Mouse (Mus musculus) MEL (cell line): ENCODE data around the gene Amt. TPM values are rescaled to one million over a fixed set of nuclear protein-coding genes. Genes with fewer than 3 reads are reported as not detected.

Experiments
- DNase-seq: peaks from one replicate; pipeline ENCODE4 v3.0.0; 2011; ENCODE audit warnings: low read depth, low spot score
- H3K27ac ChIP-seq: 2 replicates; pipeline ENCODE4 v1.5.1; 2012; ENCODE audit warnings: low read depth, mild to moderate bottlenecking, control low read depth, low read length, moderate library complexity; ENCODE audit not compliant: control insufficient read depth
- H3K27me3 ChIP-seq, 2 experiments: fragments of 150-350 bp in 1 of 2; sonication (generic) in 1 of 2; 2 replicates each; pipeline ENCODE4 v1.6.1; 2012; ENCODE audit warnings: low read length in 2 of 2, mild to moderate bottlenecking in 2 of 2, improper control_type of control experiment in 1 of 2, moderate library complexity in 1 of 2; ENCODE audit not compliant: insufficient read depth in 2 of 2, control insufficient read depth in 1 of 2
- H3K36me3 ChIP-seq, 2 experiments: 2 replicates each; pipeline ENCODE4 v1.6.1; 2012 to 2014; ENCODE audit warnings: low read length in 2 of 2, improper control_type of control experiment in 1 of 2, inconsistent platforms in 1 of 2, mild to moderate bottlenecking in 1 of 2; ENCODE audit not compliant: insufficient read depth in 2 of 2, control insufficient read depth in 1 of 2
- H3K4me1 ChIP-seq, 2 experiments: fragments of 150-350 bp in 1 of 2; sonication (generic) in 1 of 2; 2 replicates each; pipeline ENCODE4 v1.6.1; 2012; ENCODE audit warnings: low read length in 2 of 2, improper control_type of control experiment in 1 of 2, mild to moderate bottlenecking in 1 of 2; ENCODE audit not compliant: insufficient read depth in 2 of 2, control insufficient read depth in 1 of 2
- H3K4me3 ChIP-seq, 2 experiments: fragments of 150-350 bp in 1 of 2; sonication (generic) in 1 of 2; 2 replicates each; pipeline ENCODE4 v1.5.1; 2012; ENCODE audit warnings: low read depth in 2 of 2, low read length in 2 of 2, mild to moderate bottlenecking in 2 of 2, moderate library complexity in 2 of 2, control low read depth in 1 of 2, improper control_type of control experiment in 1 of 2; ENCODE audit not compliant: control insufficient read depth in 1 of 2, insufficient read depth in 1 of 2
- H3K79me2 ChIP-seq: 2 replicates; pipeline ENCODE4 v1.6.1; 2012; ENCODE audit warnings: mild to moderate bottlenecking, low read length, moderate library complexity; ENCODE audit not compliant: control insufficient read depth, poor library complexity, insufficient read depth
- H3K9ac ChIP-seq: 2 replicates; pipeline ENCODE4 v1.6.1; 2012; ENCODE audit warnings: low read depth, mild to moderate bottlenecking, control low read depth, low read length, moderate library complexity; ENCODE audit not compliant: control insufficient read depth, poor library complexity, severe bottlenecking
- H3K9me3 ChIP-seq: fragments of 150-350 bp; sonication (generic); replicated peaks from 2 replicates; pipeline ENCODE4 v1.6.1; 2012; ENCODE audit warnings: mild to moderate bottlenecking, low read length, improper control_type of control experiment, moderate library complexity; ENCODE audit not compliant: insufficient read depth
- BHLHE40 ChIP-seq: IDR thresholded peaks from 2 replicates; pipeline ENCODE4 v1.6.1; 2012; ENCODE audit warnings: low read depth, mild to moderate bottlenecking, inconsistent platforms, low read length, improper control_type of control experiment, borderline replicate concordance
- CHD1 ChIP-seq: IDR thresholded peaks from 2 replicates; pipeline ENCODE4 v1.6.1; 2012; ENCODE audit warnings: low read depth, mild to moderate bottlenecking, inconsistent platforms, low read length, improper control_type of control experiment
- CHD2 ChIP-seq: IDR thresholded peaks from 2 replicates; pipeline ENCODE4 v1.6.1; 2011; ENCODE audit warnings: low read length, improper control_type of control experiment
- EP300 ChIP-seq, 2 experiments: IDR thresholded peaks; 2 replicates each; pipeline ENCODE4 v1.6.1; 2011; ENCODE audit warnings: improper control_type of control experiment in 2 of 2, low read length in 2 of 2, low read depth in 1 of 2, mild to moderate bottlenecking in 1 of 2
- ETS1 ChIP-seq: IDR thresholded peaks from 2 replicates; pipeline ENCODE4 v1.6.1; 2012; ENCODE audit warnings: low read depth, mild to moderate bottlenecking, inconsistent platforms, low read length, improper control_type of control experiment, moderate library complexity
- GATA1 ChIP-seq: IDR thresholded peaks from 2 replicates; pipeline ENCODE4 v1.6.1; 2011; ENCODE audit warnings: low read depth, low read length, improper control_type of control experiment
- KAT2A ChIP-seq: conservative IDR thresholded peaks from 2 replicates; pipeline ENCODE4 v1.6.1; 2012; ENCODE audit warnings: low read depth, low read length, improper control_type of control experiment, inconsistent platforms
- MAX ChIP-seq: IDR thresholded peaks from 2 replicates; pipeline ENCODE4 v1.6.1; 2011; ENCODE audit warnings: low read length, improper control_type of control experiment
- MEF2A ChIP-seq: IDR thresholded peaks from 2 replicates; pipeline ENCODE4 v1.6.1; 2014; ENCODE audit warnings: low read depth, mild to moderate bottlenecking, inconsistent platforms, low read length, improper control_type of control experiment; ENCODE audit not compliant: poor library complexity, insufficient replicate concordance, severe bottlenecking; ENCODE audit errors: extremely low read depth
- MYB ChIP-seq: IDR thresholded peaks from 2 replicates; pipeline ENCODE4 v1.6.1; 2011; ENCODE audit warnings: mild to moderate bottlenecking, low read depth, low read length, improper control_type of control experiment
- MYC ChIP-seq: IDR thresholded peaks from 2 replicates; pipeline ENCODE4 v1.6.1; 2011; ENCODE audit warnings: low read depth, mild to moderate bottlenecking, low read length, improper control_type of control experiment, moderate library complexity
- NELFE ChIP-seq: IDR thresholded peaks from 2 replicates; pipeline ENCODE4 v1.6.1; 2011; ENCODE audit warnings: low read depth, low read length, improper control_type of control experiment
- POLR2AphosphoS5 ChIP-seq: IDR thresholded peaks from 2 replicates; pipeline ENCODE4 v1.6.1; 2012; ENCODE audit warnings: low read depth, borderline replicate concordance, mild to moderate bottlenecking, inconsistent platforms, low read length, moderate library complexity, mixed read lengths
- RAD21 ChIP-seq: IDR thresholded peaks from 2 replicates; pipeline ENCODE4 v1.6.1; 2011; ENCODE audit warnings: mild to moderate bottlenecking, low read depth, low read length, improper control_type of control experiment
- RCOR1 ChIP-seq: IDR thresholded peaks from 2 replicates; pipeline ENCODE4 v1.6.1; 2012; ENCODE audit warnings: low read depth, mild to moderate bottlenecking, inconsistent platforms, low read length, improper control_type of control experiment
- SIN3A ChIP-seq: IDR thresholded peaks from 2 replicates; pipeline ENCODE4 v1.6.1; 2012; ENCODE audit warnings: low read length, improper control_type of control experiment, inconsistent platforms
- SMC3 ChIP-seq: IDR thresholded peaks from 2 replicates; pipeline ENCODE4 v1.6.1; 2011; ENCODE audit warnings: low read depth, low read length, improper control_type of control experiment
- TBP ChIP-seq: IDR thresholded peaks from 2 replicates; pipeline ENCODE4 v1.8.0; 2011; ENCODE audit warnings: low read depth, low read length, improper control_type of control experiment
- TCF12 ChIP-seq: IDR thresholded peaks from 2 replicates; pipeline ENCODE4 v1.6.1; 2014; ENCODE audit warnings: low read depth, mild to moderate bottlenecking, inconsistent platforms, low read length, improper control_type of control experiment, moderate library complexity
- USF1 ChIP-seq: IDR thresholded peaks from 2 replicates; pipeline ENCODE4 v1.6.1; 2014; ENCODE audit warnings: low read depth, mild to moderate bottlenecking, inconsistent platforms, low read length, improper control_type of control experiment, moderate library complexity
- ZC3H11A ChIP-seq: IDR thresholded peaks from 2 replicates; pipeline ENCODE4 v1.6.1; 2012; ENCODE audit warnings: low read depth, mild to moderate bottlenecking, inconsistent platforms, low read length, improper control_type of control experiment
- ZKSCAN1 ChIP-seq: IDR thresholded peaks from 2 replicates; pipeline ENCODE4 v1.6.1; 2012; ENCODE audit warnings: low read depth, mild to moderate bottlenecking, inconsistent platforms, low read length, improper control_type of control experiment, moderate library complexity
- ZMIZ1 ChIP-seq: IDR thresholded peaks from 2 replicates; pipeline ENCODE4 v1.6.1; 2012; ENCODE audit warnings: low read depth, mild to moderate bottlenecking, inconsistent platforms, low read length, improper control_type of control experiment, moderate library complexity
- polyA plus RNA-seq, 2 experiments: library from polyadenylated mRNA; stranded (reverse) in 1 of 2; unstranded in 1 of 2; fragments of >175 nt in 1 of 2; fragments of >200 nt in 1 of 2; gene quantifications; 2 replicates each; pipeline versions ENCODE4 v1.2.1 to v1.2.4; 2012; ENCODE audit warnings: low replicate concordance in 2 of 2, low read depth in 1 of 2; ENCODE audit not compliant: insufficient read length in 2 of 2, insufficient read depth in 1 of 2, missing spikeins in 1 of 2
- total RNA-seq: library from RNA; depleted of rRNA; stranded (reverse); fragments of 300-350 nt; gene quantifications from 2 replicates; pipeline ENCODE4 v1.2.3, GENCODE M21; 2012

The Amt gene
- total and polyA plus RNA-seq, 3 experiments: 0.15 to 0.58 TPM; not detected in 1

GRCm38 (mm10) chr9:108338886-108339781 is 42.5 kb downstream of the Amt start, which contains the start of gene Gpx1 (continued):
- TF ChIP-seq BHLHE40 (peak; percentile 89), MEF2A (peak; percentile 83; the same call in 1 of the 2 replicates), SIN3A (peak; percentile 93), ZKSCAN1 (no peak), CHD2 (peak; percentile 84)

GRCm38 (mm10) chr9:108339886-108340257 is 43.2 kb downstream of the Amt start:
- H3K27ac ChIP-seq: peak overlapping the region; percentile 98
- peak; percentile 62; the same call in 1 of the 2 replicates for TF ChIP-seq CHD1
- TF ChIP-seq TCF12: 0 out of 2 replicates have a peak, but pooled peaks have one; percentile 9
- TF ChIP-seq POLR2AphosphoS5: peak; percentile 6; the same call in 1 of the 2 replicates
- no peak for TF ChIP-seq EP300 (IDR thresholded peaks at IDR 0.05; ENCODE audit: low read depth in 1 of 2, low read length in 2 of 2)
- peak; percentile 69 for DNase-seq
- peak overlapping the region; percentile 92 for H3K9ac ChIP-seq
- H3K36me3 ChIP-seq: peaks cover 0 to 43% of the 10 kb centered on the region in 2 experiments; a peak in 2 of 4 replicates
- H3K9me3 ChIP-seq: no peaks in the 10 kb centered on the region
- H3K4me3 ChIP-seq: peak overlapping the region; percentile 76 to 79
- H3K79me2 ChIP-seq: peaks cover 17% of the 10 kb centered on the region
- H3K4me1 ChIP-seq: peaks cover 21 to 46% of the 10 kb centered on the region in 2 experiments
- no peaks in the 10 kb centered on the region for H3K27me3 ChIP-seq

- Histone ChIP-seq H3K79me2 (peaks cover 17% of the 10 kb centered on the region), H3K36me3 (peaks cover 0 to 47% of the 10 kb centered on the region in 2 experiments; a peak in 2 of 4 replicates), H3K9me3 (no peaks in the 10 kb centered on the region), H3K4me1 (peaks cover 23 to 51% of the 10 kb centered on the region in 2 experiments), H3K4me3 (peak overlapping the region; percentile 76 to 79), H3K9ac (peak overlapping the region; percentile 92), H3K27me3 (no peaks in the 10 kb centered on the region), H3K27ac (peak overlapping the region; percentile 98)
- peak; percentile 95 for DNase-seq
- peak; percentile 100 for TF ChIP-seq TCF12
- TF ChIP-seq ZC3H11A: no peak
- no peak for TF ChIP-seq RAD21
- TF ChIP-seq ZMIZ1: peak; percentile 85
- TF ChIP-seq MAX: peak; percentile 33; the same call in 1 of the 2 replicates
- TF ChIP-seq ZKSCAN1: no peak
- TF ChIP-seq SIN3A: peak; percentile 89
- peak; percentile 91 for TF ChIP-seq RCOR1
- peak; percentile 88 for TF ChIP-seq MYB
- TF ChIP-seq SMC3: 0 out of 2 replicates have a peak, but pooled peaks have one; percentile 23
- TF ChIP-seq USF1: no peak
- TF ChIP-seq KAT2A: no peak; the same call in 1 of the 2 replicates
- peak; percentile 98 to 99 for TF ChIP-seq EP300 (IDR thresholded peaks at IDR 0.05; ENCODE audit: low read depth in 1 of 2, low read length in 2 of 2)
- TF ChIP-seq CHD2: peak; percentile 81
- TF ChIP-seq GATA1: peak; percentile 99
- TF ChIP-seq ETS1: peak; percentile 97
- peak; percentile 52; the same call in 1 of the 2 replicates for TF ChIP-seq MYC
- peak; percentile 83 for TF ChIP-seq POLR2AphosphoS5
- peak; percentile 92 for TF ChIP-seq CHD1
- TF ChIP-seq TBP: peak; percentile 54; the same call in 1 of the 2 replicates
- TF ChIP-seq NELFE: peak; percentile 41
Observed at GRCm38 (mm10) chr9:108340258-108341138, 43.8 kb downstream of the Amt start.
